Mouse (Mus musculus) hindbrain, embryonic 11.5 days (tissue): ENCODE results near the gene Lipm. TPM values are rescaled to one million over a fixed set of nuclear protein-coding genes. Genes with fewer than 3 reads are reported as not detected.

ENCODE experiments used
- ATAC-seq: fragments of 200-750 bp; cut with Nextera tagmentation; 2 replicates; pipeline ENCODE4 v1.8.0; 2017; ENCODE audit warnings: mild to moderate bottlenecking, moderate TSS enrichment, moderate library complexity; ENCODE audit not compliant: low FRiP score
- DNase-seq: peaks from one replicate; pipeline ENCODE4 v3.0.0-alpha.2; 2015; ENCODE audit warnings: low spot score
- H3K27ac ChIP-seq: fragments of 300-500 bp; sonication (generic); 2 replicates; pipeline ENCODE4 v1.5.1; 2014; ENCODE audit warnings: mild to moderate bottlenecking, low read depth, low read length
- H3K27me3 ChIP-seq: fragments of 300-500 bp; sonication (generic); 2 replicates; pipeline ENCODE4 v1.6.1; 2014; ENCODE audit warnings: mild to moderate bottlenecking, low read length, moderate library complexity, mixed read lengths; ENCODE audit not compliant: control insufficient read depth, insufficient read depth
- H3K36me3 ChIP-seq: fragments of 300-500 bp; sonication (generic); 2 replicates; pipeline ENCODE4 v1.6.1; 2014; ENCODE audit warnings: mild to moderate bottlenecking, low read length, moderate library complexity, mixed read lengths; ENCODE audit not compliant: control insufficient read depth, insufficient read depth
- H3K4me1 ChIP-seq: fragments of 300-500 bp; sonication (generic); replicated peaks from 2 replicates; pipeline ENCODE4 v1.6.1; 2014; ENCODE audit warnings: low read length, mixed read lengths; ENCODE audit not compliant: control insufficient read depth, insufficient read depth
- H3K4me2 ChIP-seq: fragments of 300-500 bp; sonication (generic); replicated peaks from 2 replicates; pipeline ENCODE4 v1.6.1; 2014; ENCODE audit warnings: mild to moderate bottlenecking, low read depth, low read length
- H3K4me3 ChIP-seq: fragments of 300-500 bp; sonication (generic); 2 replicates; pipeline ENCODE4 v1.5.1; 2014; ENCODE audit warnings: low read depth, low read length
- H3K9ac ChIP-seq: fragments of 300-500 bp; sonication (generic); 2 replicates; pipeline ENCODE4 v1.6.1; 2014; ENCODE audit warnings: low read depth, low read length
- H3K9me3 ChIP-seq: fragments of 300-500 bp; sonication (generic); 2 replicates; pipeline ENCODE4 v1.6.1; 2016; ENCODE audit warnings: low read length; ENCODE audit not compliant: control insufficient read depth
- WGBS: fragments of 180-500 bp; shearing (Covaris S2); extraction: QIAGEN DNeasy Blood & Tissue Kit; methylation state at CpG from one replicate; pipeline ENCODE4 v1.1.7; 2014; 5-methylcytosine and 5-hydroxymethylcytosine counted together
- polyA plus RNA-seq: library from polyadenylated mRNA; unstranded; fragments of >200 nt; fragmentation: Nextera tagmentation; extraction: Ambion mirVana; gene quantifications from 2 replicates; pipeline ENCODE4 v1.2.1, GENCODE M21; 2014

Lipm gene
- polyA plus RNA-seq, 1 experiment from 2014 or later = not detected

DNA sequence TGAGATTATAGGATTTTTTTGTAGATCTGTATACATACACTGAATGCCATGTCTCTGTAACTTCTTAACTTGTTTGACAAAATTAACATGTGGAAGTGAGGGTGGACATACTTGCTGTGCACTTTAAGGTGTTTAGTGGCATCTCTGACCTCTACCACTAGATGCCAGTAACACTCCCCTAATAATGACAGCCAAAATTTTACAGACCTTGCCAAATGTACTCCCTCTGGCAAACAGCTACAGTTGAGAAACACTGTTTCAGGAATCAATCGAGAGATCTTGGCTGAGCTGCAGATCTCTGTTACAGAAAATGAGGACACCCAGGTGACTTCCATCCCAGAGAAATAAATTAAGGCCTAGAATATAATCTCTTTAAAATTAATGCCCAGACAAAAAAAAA lies 4.5 kb upstream of the Lipm start:
- 97% methylated on average over 1 of the region's 1 CpGs for WGBS
- no peak overlapping the region for H3K27ac ChIP-seq
- H3K4me3 ChIP-seq = no peak overlapping the region
- no peak overlapping the region for H3K4me2 ChIP-seq
- no peaks in the 10 kb centered on the region for H3K27me3 ChIP-seq
- no peak overlapping the region for H3K9ac ChIP-seq
- no peaks in the 10 kb centered on the region for H3K9me3 ChIP-seq
- no peaks in the 10 kb centered on the region for H3K4me1 ChIP-seq
- no peak for DNase-seq
- ATAC-seq = no peak
- no peaks in the 10 kb centered on the region for H3K36me3 ChIP-seq

DNA sequence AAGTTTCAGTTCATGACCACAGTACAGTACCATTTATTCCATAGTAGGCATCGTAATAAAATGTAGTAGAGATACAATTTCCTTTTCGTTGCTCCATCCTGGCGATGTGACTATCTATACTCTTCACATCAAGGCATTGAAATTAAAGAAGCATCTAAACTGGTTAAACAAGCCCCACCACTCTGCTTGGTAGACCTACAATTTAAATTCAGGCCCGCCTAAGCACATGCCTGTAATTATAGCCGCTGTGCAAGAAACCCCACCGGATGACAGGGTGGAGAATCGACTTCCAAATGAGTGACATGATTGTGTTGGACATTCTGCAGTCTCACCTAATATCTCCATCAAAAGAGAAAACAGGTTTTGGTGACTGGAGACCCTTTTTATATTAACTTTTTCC lies 1.2 kb downstream of the Lipm start:
- no peak for DNase-seq
- no peak overlapping the region for H3K9ac ChIP-seq
- H3K27ac ChIP-seq = no peak overlapping the region
- no peak overlapping the region for H3K4me3 ChIP-seq
- no peaks in the 10 kb centered on the region for H3K27me3 ChIP-seq
- H3K9me3 ChIP-seq = no peaks in the 10 kb centered on the region
- ATAC-seq = no peak
- H3K4me2 ChIP-seq = no peak overlapping the region
- no peaks in the 10 kb centered on the region for H3K4me1 ChIP-seq
- 87% methylated on average over 7 of the region's 7 CpGs for WGBS
- H3K36me3 ChIP-seq = no peaks in the 10 kb centered on the region

DNA sequence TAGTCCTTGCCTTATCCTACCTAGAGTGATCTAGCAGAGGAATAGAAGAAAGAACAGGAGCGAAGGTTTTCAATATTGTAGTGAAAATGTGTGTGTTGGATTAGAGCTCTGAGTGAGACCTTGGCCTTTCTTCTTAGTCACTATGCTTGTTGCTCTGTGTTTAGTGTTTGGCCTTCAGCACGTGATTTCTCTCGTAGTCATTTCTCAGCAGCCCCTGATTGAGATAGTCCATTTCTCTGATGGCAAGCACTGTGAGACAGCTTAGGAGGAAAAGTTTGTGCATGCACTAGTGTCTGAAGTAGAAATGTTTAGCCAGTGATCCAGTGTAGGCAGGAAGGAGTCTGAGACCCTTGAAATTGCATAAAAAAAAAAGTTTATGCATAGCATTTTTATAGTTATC lies 4.1 kb downstream of the Lipm start:
- DNase-seq (no peak), ATAC-seq (no peak)
- Histone ChIP-seq H3K4me3 (no peak overlapping the region), H3K27me3 (no peaks in the 10 kb centered on the region), H3K4me1 (no peaks in the 10 kb centered on the region), H3K27ac (no peak overlapping the region), H3K9ac (no peak overlapping the region), H3K9me3 (no peaks in the 10 kb centered on the region), H3K4me2 (no peak overlapping the region), H3K36me3 (no peaks in the 10 kb centered on the region)
- WGBS = 90% methylated on average over 3 of the region's 3 CpGs

DNA sequence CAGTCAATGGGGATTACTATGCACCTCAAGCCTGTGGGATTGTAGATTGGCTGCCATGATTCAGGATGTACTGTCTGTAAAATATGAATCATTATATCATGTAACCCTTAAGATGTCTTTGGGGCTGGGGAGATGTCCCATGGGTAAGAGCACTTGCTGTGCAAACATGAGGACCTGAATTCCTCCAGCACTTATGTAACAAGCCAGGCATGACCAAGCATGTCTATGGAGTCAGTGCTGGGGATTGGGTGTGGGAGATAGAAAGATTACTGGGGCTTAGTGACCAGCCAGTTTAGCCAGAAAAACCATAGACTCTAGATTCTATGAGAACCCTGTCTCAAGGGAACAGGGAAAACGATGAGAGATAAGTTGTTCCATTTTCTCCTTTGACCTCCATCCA lies 18.4 kb downstream of the Lipm start:
- no peak overlapping the region for H3K4me2 ChIP-seq
- no peak overlapping the region for H3K9ac ChIP-seq
- H3K4me1 ChIP-seq = no peaks in the 10 kb centered on the region
- H3K4me3 ChIP-seq = no peak overlapping the region
- no peak for ATAC-seq
- no peaks in the 10 kb centered on the region for H3K9me3 ChIP-seq
- 89% methylated on average over 1 of the region's 1 CpGs for WGBS
- H3K27ac ChIP-seq = no peak overlapping the region
- H3K27me3 ChIP-seq = no peaks in the 10 kb centered on the region
- H3K36me3 ChIP-seq = no peaks in the 10 kb centered on the region
- no peak for DNase-seq

DNA sequence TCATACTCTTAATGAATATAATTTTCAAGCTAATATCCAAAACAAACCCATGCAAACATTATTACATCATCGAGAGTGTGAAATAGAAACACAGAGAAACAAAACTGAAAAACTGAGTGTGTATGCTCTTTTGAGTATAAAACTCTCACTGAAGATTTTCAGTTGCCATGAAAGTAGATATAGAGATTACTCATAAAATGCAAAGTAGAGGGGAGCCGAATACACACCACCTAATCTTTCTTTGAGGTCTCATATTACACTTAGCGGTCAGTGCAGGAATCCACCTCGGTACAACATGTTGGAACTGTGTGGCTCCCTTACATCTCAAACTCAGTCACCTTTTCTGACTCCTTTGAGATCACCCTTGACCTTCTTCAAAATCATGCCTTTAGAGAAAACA lies 18.9 kb downstream of the Lipm start:
- ATAC-seq = no peak
- no peaks in the 10 kb centered on the region for H3K36me3 ChIP-seq
- H3K27ac ChIP-seq = no peak overlapping the region
- H3K9ac ChIP-seq = no peak overlapping the region
- no peak for DNase-seq
- WGBS = 78% methylated on average over 4 of the region's 4 CpGs
- H3K27me3 ChIP-seq = no peaks in the 10 kb centered on the region
- H3K4me2 ChIP-seq = no peak overlapping the region
- no peaks in the 10 kb centered on the region for H3K9me3 ChIP-seq
- no peaks in the 10 kb centered on the region for H3K4me1 ChIP-seq
- no peak overlapping the region for H3K4me3 ChIP-seq

DNA sequence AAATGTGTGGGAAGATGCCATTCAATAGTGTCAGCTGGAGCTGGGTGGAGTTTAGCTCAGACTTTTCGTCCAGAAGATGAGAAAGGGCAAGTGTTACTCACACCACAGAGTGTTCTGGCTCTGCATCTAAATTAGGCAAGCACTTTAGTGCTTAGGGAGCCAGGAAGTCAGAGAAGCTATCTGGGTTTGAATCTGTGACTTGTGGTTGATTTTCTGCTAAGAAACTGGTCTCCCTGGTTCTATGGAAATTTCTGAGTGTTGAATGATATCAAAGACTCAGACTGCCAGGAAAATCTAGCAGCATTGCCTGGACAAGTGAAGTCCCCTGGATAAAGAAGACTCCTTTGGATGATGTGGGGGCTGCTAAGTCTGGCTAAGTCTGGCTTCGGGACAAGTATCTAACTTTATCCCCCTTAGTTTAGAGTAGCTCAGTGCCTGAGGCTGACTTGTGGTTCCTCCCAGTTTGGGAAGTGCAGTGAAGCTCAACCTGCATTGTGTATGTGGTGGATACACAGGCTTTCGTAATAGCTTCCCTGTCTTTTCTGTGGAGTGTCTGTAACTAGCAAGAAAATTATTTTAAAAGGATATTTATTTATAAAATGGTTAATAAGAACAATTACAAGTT lies 19.5 kb downstream of the Lipm start:
- WGBS = 77% methylated on average over 3 of the region's 3 CpGs
- H3K4me2 ChIP-seq = no peak overlapping the region
- H3K27me3 ChIP-seq = no peaks in the 10 kb centered on the region
- H3K27ac ChIP-seq = no peak overlapping the region
- DNase-seq (no peak), ATAC-seq (no peak)
- H3K4me3 ChIP-seq = no peak overlapping the region
- H3K9ac ChIP-seq = no peak overlapping the region
- H3K4me1 ChIP-seq = no peaks in the 10 kb centered on the region
- H3K36me3 ChIP-seq = no peaks in the 10 kb centered on the region
- H3K9me3 ChIP-seq = no peaks in the 10 kb centered on the region

DNA sequence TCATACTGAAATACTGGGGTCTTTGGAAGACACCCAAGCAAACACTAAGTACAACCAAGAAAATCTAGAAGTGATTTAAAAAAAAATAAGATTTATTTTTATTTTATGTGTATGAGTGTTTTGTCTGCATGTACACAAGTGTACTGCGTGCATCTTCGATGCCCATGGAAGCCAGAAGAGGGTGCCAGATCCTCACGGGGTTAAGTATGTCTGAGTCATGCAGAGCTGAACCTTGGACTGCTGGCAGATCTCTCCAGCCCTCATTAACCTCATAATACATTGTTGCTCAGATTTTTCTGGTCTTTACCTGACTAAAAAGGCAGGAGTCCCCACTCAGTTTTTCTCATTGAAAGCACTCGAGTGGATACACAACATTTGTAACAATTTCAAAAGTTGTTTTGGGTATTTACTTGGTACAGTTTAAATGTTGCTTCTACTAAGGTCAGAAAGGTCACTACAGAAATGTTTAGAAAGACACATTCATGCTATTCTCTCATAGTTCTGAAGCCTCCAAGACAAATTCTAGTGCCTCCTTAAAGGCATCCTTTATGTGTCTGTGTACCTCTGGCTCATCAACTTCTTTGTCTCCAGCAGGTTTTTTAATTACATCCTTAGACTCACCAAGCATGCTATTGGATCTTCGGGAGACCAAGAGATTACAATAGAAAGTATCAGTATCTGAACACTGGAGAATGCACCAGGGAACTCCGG lies 38.1 kb downstream of the Lipm start:
- no peak overlapping the region for H3K4me3 ChIP-seq
- H3K4me2 ChIP-seq = no peak overlapping the region
- H3K9me3 ChIP-seq = no peaks in the 10 kb centered on the region
- no peaks in the 10 kb centered on the region for H3K27me3 ChIP-seq
- H3K9ac ChIP-seq = no peak overlapping the region
- no peak for DNase-seq
- no peak for ATAC-seq
- no peaks in the 10 kb centered on the region for H3K36me3 ChIP-seq
- WGBS = 85% methylated on average over 6 of the region's 6 CpGs
- H3K27ac ChIP-seq = no peak overlapping the region
- H3K4me1 ChIP-seq = no peaks in the 10 kb centered on the region

DNA sequence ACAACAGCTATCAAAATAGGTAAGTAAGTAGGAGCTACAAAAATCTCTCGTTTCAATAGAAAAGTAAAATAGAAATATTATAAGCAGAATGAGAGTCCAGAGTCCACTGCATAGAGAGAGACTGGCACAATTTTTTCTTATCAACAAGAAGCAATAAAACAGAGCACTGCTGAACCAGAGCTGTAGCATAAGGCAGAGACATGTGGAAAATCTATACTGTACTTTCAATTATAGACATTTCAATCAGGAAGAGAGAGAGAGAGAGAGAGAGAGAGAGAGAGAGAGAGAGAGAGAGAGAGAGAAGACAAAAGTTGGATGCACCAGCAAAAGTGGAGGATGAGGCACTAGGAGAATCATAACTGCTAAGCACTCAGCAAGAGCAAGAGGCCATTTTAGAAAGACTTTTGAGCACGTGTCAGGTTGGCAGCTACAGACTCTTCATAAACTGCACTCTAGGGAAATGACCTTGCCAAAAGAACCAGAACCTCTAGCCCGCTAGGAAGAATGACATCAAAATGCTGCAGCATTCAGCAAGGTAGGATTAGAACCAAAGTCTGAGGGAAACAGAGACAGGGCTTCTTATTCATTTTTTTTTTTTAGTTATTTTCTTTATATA lies 38.8 kb downstream of the Lipm start:
- ATAC-seq (no peak), DNase-seq (no peak)
- H3K27ac ChIP-seq = no peak overlapping the region
- WGBS = 86% methylated on average over 3 of the region's 3 CpGs
- H3K27me3 ChIP-seq = no peaks in the 10 kb centered on the region
- no peaks in the 10 kb centered on the region for H3K4me1 ChIP-seq
- no peaks in the 10 kb centered on the region for H3K9me3 ChIP-seq
- H3K9ac ChIP-seq = no peak overlapping the region
- H3K4me3 ChIP-seq = no peak overlapping the region
- no peaks in the 10 kb centered on the region for H3K36me3 ChIP-seq
- H3K4me2 ChIP-seq = no peak overlapping the region

DNA sequence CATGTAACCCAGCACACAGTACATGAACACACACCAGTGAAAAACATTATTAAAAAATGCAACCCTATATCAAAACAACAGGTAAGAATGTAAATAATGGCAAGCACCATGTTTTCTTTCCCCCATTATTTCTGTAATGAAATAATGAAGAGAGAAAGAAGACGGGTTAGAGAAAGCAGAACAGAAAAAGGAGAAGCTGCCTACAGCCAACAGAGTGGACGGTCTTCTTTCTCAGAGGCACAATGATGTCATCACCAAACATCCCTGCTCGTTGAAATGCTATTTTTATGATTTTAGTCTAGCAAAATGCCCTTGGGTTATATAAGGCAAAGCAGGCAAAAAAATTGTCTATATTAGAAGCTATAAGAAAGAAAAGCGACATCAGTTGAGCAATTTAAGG lies 47.7 kb downstream of the Lipm start:
- no peaks in the 10 kb centered on the region for H3K36me3 ChIP-seq
- 86% methylated on average over 4 of the region's 4 CpGs for WGBS
- ATAC-seq = no peak
- H3K4me3 ChIP-seq = no peak overlapping the region
- H3K9me3 ChIP-seq = no peaks in the 10 kb centered on the region
- H3K27ac ChIP-seq = no peak overlapping the region
- no peak overlapping the region for H3K4me2 ChIP-seq
- no peaks in the 10 kb centered on the region for H3K27me3 ChIP-seq
- no peak overlapping the region for H3K9ac ChIP-seq
- H3K4me1 ChIP-seq = no peaks in the 10 kb centered on the region
- DNase-seq = no peak
